Mouse (Mus musculus): ENCODE measurements around the gene Hba-x. TPM values are rescaled to one million over a fixed set of nuclear protein-coding genes. Genes with fewer than 3 reads are reported as not detected.
A peak's percentile ranks its signal among the peaks of the same experiment; 100 is the strongest.
"Not testable (repeated sequence)": the region's sequence is repeated elsewhere in the genome, so short reads cannot be mapped to it uniquely, and the experiment has no call there.

Gene Hba-x
- polyA plus RNA-seq, 1 experiment, result 1.9 TPM

GRCm38 (mm10) chr11:32286695-32287492 is 10.7 kb downstream of the Hba-x start, which contains the start of gene Hbq1b:
Gene Hbq1b (plus strand): TSS chr11:32286965.
- not testable (repeated sequence) for H3K27ac ChIP-seq (ENCODE audit: control insufficient read depth, insufficient read depth, low read length); H3K36me3 ChIP-seq (ENCODE audit: control insufficient read depth, insufficient read depth, low read length); H3K4me1 ChIP-seq (replicated peaks; ENCODE audit: control insufficient read depth, insufficient read depth, low read length); H3K27me3 ChIP-seq (ENCODE audit: control insufficient read depth, insufficient read depth, low read length); H3K4me3 ChIP-seq (ENCODE audit: control insufficient read depth, insufficient read depth, low read length)
- peak; percentile 74; the same call in 1 of the 2 replicates for TF ChIP-seq CTCF (IDR thresholded peaks at IDR 0.05; ENCODE audit: borderline replicate concordance, control insufficient read depth, extremely low read depth, insufficient read depth, low read length, poor library complexity)
- 23% methylated on average over 30 of the region's 33 CpGs for WGBS
- peak; percentile 76 for DNase-seq

DNA sequence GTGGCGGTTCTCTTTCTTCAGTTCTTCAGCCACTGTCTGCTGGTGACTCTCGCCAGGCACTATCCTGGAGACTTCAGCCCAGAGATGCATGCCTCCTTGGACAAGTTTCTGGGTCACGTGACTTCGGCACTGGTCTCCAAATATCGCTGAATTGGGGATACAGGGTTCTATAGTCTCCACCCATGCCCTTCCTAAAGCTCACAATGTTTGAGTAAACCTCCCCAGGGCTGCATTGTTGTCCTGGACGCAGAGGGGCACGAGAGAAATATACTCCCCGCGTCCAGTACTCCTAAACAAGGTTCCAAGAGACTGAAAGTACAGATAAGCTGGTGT is 11.3 kb downstream of the Hba-x start:
- H3K27me3 ChIP-seq (ENCODE audit: control insufficient read depth, insufficient read depth, low read length), result no peaks in the 10 kb centered on the region
- H3K27ac ChIP-seq (ENCODE audit: control insufficient read depth, insufficient read depth, low read length), result no peak overlapping the region
- H3K36me3 ChIP-seq (ENCODE audit: control insufficient read depth, insufficient read depth, low read length), result no peaks in the 10 kb centered on the region
- WGBS, result 87% methylated on average over 9 of the region's 9 CpGs
- no peak overlapping the region for H3K4me3 ChIP-seq (ENCODE audit: control insufficient read depth, insufficient read depth, low read length)
- no peak for DNase-seq
- H3K4me1 ChIP-seq (replicated peaks; ENCODE audit: control insufficient read depth, insufficient read depth, low read length), result no peaks in the 10 kb centered on the region
- TF ChIP-seq POLR2A (IDR thresholded peaks at IDR 0.05; ENCODE audit: control insufficient read depth, extremely low read depth, insufficient read depth, low read length, poor library complexity), result no peak
- no peak for TF ChIP-seq CTCF (IDR thresholded peaks at IDR 0.05; ENCODE audit: borderline replicate concordance, control insufficient read depth, extremely low read depth, insufficient read depth, low read length, poor library complexity)

DNA sequence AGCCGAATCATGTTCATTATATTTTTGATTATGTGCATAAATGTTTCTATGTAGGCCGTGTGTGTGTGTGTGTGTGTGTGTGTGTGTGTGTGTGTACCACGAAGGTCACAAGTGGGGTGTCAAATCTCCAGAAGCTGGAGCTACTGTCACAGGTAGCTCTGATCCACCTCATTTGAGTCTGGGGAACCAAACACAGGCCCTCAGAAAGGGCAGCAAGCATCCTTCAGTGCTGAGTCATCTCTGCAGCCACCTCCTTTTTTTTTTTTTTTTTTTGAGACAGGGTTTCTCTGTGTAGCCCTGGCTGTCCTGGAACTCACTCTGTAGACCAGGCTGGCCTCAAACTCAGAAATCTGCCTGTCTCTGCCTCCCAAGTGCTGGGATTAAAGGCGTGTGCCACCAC is 16.6 kb downstream of the Hba-x start:
- H3K27ac ChIP-seq (ENCODE audit: control insufficient read depth, insufficient read depth, low read length); H3K4me1 ChIP-seq (replicated peaks; ENCODE audit: control insufficient read depth, insufficient read depth, low read length); H3K27me3 ChIP-seq (ENCODE audit: control insufficient read depth, insufficient read depth, low read length); H3K36me3 ChIP-seq (ENCODE audit: control insufficient read depth, insufficient read depth, low read length); H3K4me3 ChIP-seq (ENCODE audit: control insufficient read depth, insufficient read depth, low read length); DNase-seq: not testable (repeated sequence)
- 85% methylated on average over 4 of the region's 4 CpGs for WGBS

- H3K4me3 ChIP-seq (ENCODE audit: control insufficient read depth, insufficient read depth, low read length); H3K36me3 ChIP-seq (ENCODE audit: control insufficient read depth, insufficient read depth, low read length); H3K27me3 ChIP-seq (ENCODE audit: control insufficient read depth, insufficient read depth, low read length); H3K4me1 ChIP-seq (replicated peaks; ENCODE audit: control insufficient read depth, insufficient read depth, low read length); H3K27ac ChIP-seq (ENCODE audit: control insufficient read depth, insufficient read depth, low read length); DNase-seq: not testable (repeated sequence)
- 62% methylated on average over 3 of the region's 3 CpGs for WGBS
Observed at GRCm38 (mm10) chr11:32293479-32293878, 17.3 kb downstream of the Hba-x start.

DNA sequence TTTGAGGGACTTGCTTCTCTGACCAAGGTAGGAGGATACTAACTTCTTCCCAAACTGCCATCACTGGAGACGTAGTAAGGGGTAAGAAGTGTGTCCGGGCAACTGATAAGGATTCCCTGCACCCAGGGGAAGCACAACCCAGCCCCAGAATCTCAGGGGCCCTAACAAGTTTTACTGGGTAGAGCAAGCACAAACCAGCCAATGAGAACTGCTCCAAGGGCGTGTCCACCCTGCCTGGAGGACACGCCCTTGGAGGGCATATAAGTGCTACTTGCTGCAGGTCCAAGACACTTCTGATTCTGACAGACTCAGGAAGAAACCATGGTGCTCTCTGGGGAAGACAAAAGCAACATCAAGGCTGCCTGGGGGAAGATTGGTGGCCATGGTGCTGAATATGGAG is 20.0 kb downstream of the Hba-x start, which contains the start of gene Hba-a2:
Hba-a2 (plus strand) TSS at position 287 of the 400 bp plus-strand sequence.
- H3K36me3 ChIP-seq (ENCODE audit: control insufficient read depth, insufficient read depth, low read length); H3K27ac ChIP-seq (ENCODE audit: control insufficient read depth, insufficient read depth, low read length); H3K4me1 ChIP-seq (replicated peaks; ENCODE audit: control insufficient read depth, insufficient read depth, low read length); H3K27me3 ChIP-seq (ENCODE audit: control insufficient read depth, insufficient read depth, low read length); H3K4me3 ChIP-seq (ENCODE audit: control insufficient read depth, insufficient read depth, low read length); DNase-seq: not testable (repeated sequence)
- WGBS, result no CpG with 5 or more reads among the region's 4 CpGs

DNA sequence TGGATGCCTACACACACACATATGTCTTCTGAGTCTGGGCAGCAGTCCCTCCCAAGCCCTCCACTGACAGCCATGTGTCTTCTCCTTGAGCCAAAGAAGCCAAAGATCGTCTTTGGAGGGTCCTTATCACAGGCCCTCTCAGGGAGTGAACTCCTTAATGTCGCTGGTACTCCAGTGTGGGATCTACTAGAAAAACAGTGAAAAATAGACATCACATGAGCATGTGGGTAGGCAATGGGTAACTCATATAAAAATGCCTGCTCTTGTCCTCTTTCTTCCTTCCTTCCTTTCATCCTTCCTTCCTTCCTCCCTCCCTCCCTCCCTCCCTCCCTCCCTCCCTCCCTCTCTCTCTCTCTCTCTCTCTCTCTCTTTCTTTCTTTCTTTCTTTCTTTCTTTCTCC is 21.2 kb downstream of the Hba-x start:
- not testable (repeated sequence) for H3K4me3 ChIP-seq (ENCODE audit: control insufficient read depth, insufficient read depth, low read length); DNase-seq; H3K27me3 ChIP-seq (ENCODE audit: control insufficient read depth, insufficient read depth, low read length); H3K4me1 ChIP-seq (replicated peaks; ENCODE audit: control insufficient read depth, insufficient read depth, low read length); H3K36me3 ChIP-seq (ENCODE audit: control insufficient read depth, insufficient read depth, low read length); H3K27ac ChIP-seq (ENCODE audit: control insufficient read depth, insufficient read depth, low read length)
- 35% methylated on average over 2 of the region's 2 CpGs for WGBS

GRCm38 (mm10) chr11:32297866-32298531 is 21.8 kb downstream of the Hba-x start:
- Histone ChIP-seq H3K36me3 (ENCODE audit: control insufficient read depth, insufficient read depth, low read length) (no peaks in the 10 kb centered on the region), H3K4me3 (ENCODE audit: control insufficient read depth, insufficient read depth, low read length) (no peak overlapping the region), H3K27me3 (ENCODE audit: control insufficient read depth, insufficient read depth, low read length) (no peaks in the 10 kb centered on the region), H3K4me1 (replicated peaks; ENCODE audit: control insufficient read depth, insufficient read depth, low read length) (0 out of 2 replicates have a peak, but pooled peaks cover 2% of the 10 kb centered on the region), H3K27ac (ENCODE audit: control insufficient read depth, insufficient read depth, low read length) (no peak overlapping the region)
- TF ChIP-seq POLR2A (IDR thresholded peaks at IDR 0.05; ENCODE audit: control insufficient read depth, extremely low read depth, insufficient read depth, low read length, poor library complexity), result no peak
- no peak for TF ChIP-seq CTCF (IDR thresholded peaks at IDR 0.05; ENCODE audit: borderline replicate concordance, control insufficient read depth, extremely low read depth, insufficient read depth, low read length, poor library complexity)
- 92% methylated on average over 1 of the region's 1 CpGs for WGBS
- DNase-seq, result no peak
